Mouse (Mus musculus): ENCODE measurements around the gene Thoc3. TPM values are rescaled to one million over a fixed set of nuclear protein-coding genes. Genes with fewer than 3 reads are reported as not detected.

Gene Thoc3
- polyA plus RNA-seq, 1 experiment from 2014 or later: 140 TPM

GRCm38 (mm10) chr13:54436666-54437065 is 32.0 kb downstream of the Thoc3 start:
- Histone ChIP-seq H3K4me2 (ENCODE audit: low read length) (no peak overlapping the region), H3K9me3 (ENCODE audit: control insufficient read depth, low read length) (no peaks in the 10 kb centered on the region), H3K27ac (ENCODE audit: low read depth) (no peak overlapping the region), H3K27me3 (replicated peaks; ENCODE audit: control insufficient read depth, insufficient read depth, low read length) (no peaks in the 10 kb centered on the region), H3K4me3 (ENCODE audit: low read depth, low read length) (no peak overlapping the region), H3K36me3 (ENCODE audit: control insufficient read depth, insufficient read depth, low read length) (no peaks in the 10 kb centered on the region), H3K9ac (ENCODE audit: low read length) (no peak overlapping the region), H3K4me1 (replicated peaks; ENCODE audit: control insufficient read depth, insufficient read depth, low read length) (0 out of 2 replicates have a peak, but pooled peaks cover 4% of the 10 kb centered on the region)
- DNase-seq (ENCODE audit: low spot score) (no peak), ATAC-seq (replicated peaks; ENCODE audit: low FRiP score, low TSS enrichment, low read depth) (no peak)
- WGBS: 57% methylated on average over 5 of the region's 5 CpGs

- H3K27me3 ChIP-seq (replicated peaks; ENCODE audit: control insufficient read depth, insufficient read depth, low read length): no peaks in the 10 kb centered on the region
- peaks cover 4% of the 10 kb centered on the region; the same call in 1 of the 2 replicates for H3K4me1 ChIP-seq (replicated peaks; ENCODE audit: control insufficient read depth, insufficient read depth, low read length)
- ATAC-seq (replicated peaks; ENCODE audit: low FRiP score, low TSS enrichment, low read depth) (no peak), DNase-seq (ENCODE audit: low spot score) (no peak)
- no peaks in the 10 kb centered on the region for H3K9me3 ChIP-seq (ENCODE audit: control insufficient read depth, low read length)
- no peaks in the 10 kb centered on the region for H3K36me3 ChIP-seq (ENCODE audit: control insufficient read depth, insufficient read depth, low read length)
- H3K27ac ChIP-seq (ENCODE audit: low read depth): no peak overlapping the region
- no peak overlapping the region for H3K4me3 ChIP-seq (ENCODE audit: low read depth, low read length)
- H3K9ac ChIP-seq (ENCODE audit: low read length): no peak overlapping the region
- WGBS: 87% methylated on average over 9 of the region's 9 CpGs
- H3K4me2 ChIP-seq (ENCODE audit: low read length): no peak overlapping the region
Observed at GRCm38 (mm10) chr13:54431161-54431560, 37.5 kb downstream of the Thoc3 start.

- no peak for DNase-seq (ENCODE audit: low spot score)
- no peak overlapping the region for H3K27ac ChIP-seq (ENCODE audit: low read depth)
- no peaks in the 10 kb centered on the region for H3K36me3 ChIP-seq (ENCODE audit: control insufficient read depth, insufficient read depth, low read length)
- H3K4me2 ChIP-seq (ENCODE audit: low read length): no peak overlapping the region
- no peaks in the 10 kb centered on the region for H3K27me3 ChIP-seq (replicated peaks; ENCODE audit: control insufficient read depth, insufficient read depth, low read length)
- H3K4me1 ChIP-seq (replicated peaks; ENCODE audit: control insufficient read depth, insufficient read depth, low read length): peaks cover 8% of the 10 kb centered on the region; the same call in 1 of the 2 replicates
- ATAC-seq (replicated peaks; ENCODE audit: low FRiP score, low TSS enrichment, low read depth): no peak
- H3K9me3 ChIP-seq (ENCODE audit: control insufficient read depth, low read length): no peaks in the 10 kb centered on the region
- no peak overlapping the region for H3K4me3 ChIP-seq (ENCODE audit: low read depth, low read length)
- 48% methylated on average over 2 of the region's 2 CpGs for WGBS
- H3K9ac ChIP-seq (ENCODE audit: low read length): no peak overlapping the region
Observed at GRCm38 (mm10) chr13:54430051-54430450, 38.6 kb downstream of the Thoc3 start.

GRCm38 (mm10) chr13:54428771-54429170 is 39.9 kb downstream of the Thoc3 start:
- H3K36me3 ChIP-seq (ENCODE audit: control insufficient read depth, insufficient read depth, low read length): no peaks in the 10 kb centered on the region
- no peak for DNase-seq (ENCODE audit: low spot score)
- 80% methylated on average over 3 of the region's 3 CpGs for WGBS
- no peak overlapping the region for H3K4me2 ChIP-seq (ENCODE audit: low read length)
- H3K9ac ChIP-seq (ENCODE audit: low read length): no peak overlapping the region
- H3K4me3 ChIP-seq (ENCODE audit: low read depth, low read length): no peak overlapping the region
- ATAC-seq (replicated peaks; ENCODE audit: low FRiP score, low TSS enrichment, low read depth): no peak
- no peaks in the 10 kb centered on the region for H3K27me3 ChIP-seq (replicated peaks; ENCODE audit: control insufficient read depth, insufficient read depth, low read length)
- H3K9me3 ChIP-seq (ENCODE audit: control insufficient read depth, low read length): 0 out of 2 replicates have a peak, but pooled peaks cover under 1% of the 10 kb centered on the region
- no peak overlapping the region for H3K27ac ChIP-seq (ENCODE audit: low read depth)
- H3K4me1 ChIP-seq (replicated peaks; ENCODE audit: control insufficient read depth, insufficient read depth, low read length): peaks cover 15% of the 10 kb centered on the region; the same call in 1 of the 2 replicates

DNA sequence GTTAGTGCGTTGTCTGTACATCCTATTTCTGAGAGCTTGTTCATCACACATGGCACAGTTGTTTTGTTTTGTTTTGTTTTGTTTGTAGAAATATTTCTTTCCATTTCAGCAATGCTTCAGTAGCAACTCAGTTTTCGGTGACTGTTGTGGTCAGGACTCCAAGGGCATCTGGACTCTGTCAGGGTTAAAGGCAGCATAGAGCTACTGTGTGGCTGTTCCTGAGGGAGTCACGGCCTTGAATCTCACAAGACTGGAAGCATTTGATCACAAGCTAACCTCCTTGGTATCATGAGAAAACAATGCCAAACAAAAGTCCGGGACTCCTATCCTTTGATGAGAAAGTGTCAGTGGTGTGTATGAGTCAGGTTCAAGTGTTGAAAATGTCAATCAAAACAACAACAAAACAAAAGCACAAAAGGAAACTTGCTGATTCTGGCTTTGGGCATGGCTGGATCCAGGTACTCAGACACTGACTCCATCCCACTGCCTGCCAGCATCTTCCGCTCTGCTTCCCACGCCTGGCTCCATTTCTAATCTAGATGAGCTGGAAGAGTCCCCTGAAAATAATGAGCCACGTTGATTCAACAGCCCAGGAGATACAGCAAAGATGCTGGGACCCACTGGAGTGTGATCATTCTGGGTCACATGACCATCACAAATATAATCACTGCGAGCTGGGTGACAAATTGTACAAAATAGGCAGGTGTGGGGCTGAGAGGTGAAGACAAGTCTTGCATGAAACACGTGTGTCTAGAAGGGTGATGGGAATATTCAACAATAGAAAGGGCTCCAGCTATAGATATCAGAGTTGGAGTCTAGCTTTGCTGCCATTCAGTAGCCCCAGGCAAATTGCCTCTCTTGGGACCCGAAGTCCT is 41.6 kb downstream of the Thoc3 start:
- Histone ChIP-seq H3K27me3 (replicated peaks; ENCODE audit: control insufficient read depth, insufficient read depth, low read length) (no peaks in the 10 kb centered on the region), H3K9ac (ENCODE audit: low read length) (no peak overlapping the region), H3K4me3 (ENCODE audit: low read depth, low read length) (no peak overlapping the region), H3K4me2 (ENCODE audit: low read length) (no peak overlapping the region), H3K4me1 (replicated peaks; ENCODE audit: control insufficient read depth, insufficient read depth, low read length) (peaks cover 15% of the 10 kb centered on the region; the same call in 1 of the 2 replicates), H3K36me3 (ENCODE audit: control insufficient read depth, insufficient read depth, low read length) (no peaks in the 10 kb centered on the region), H3K9me3 (ENCODE audit: control insufficient read depth, low read length) (peaks cover 4% of the 10 kb centered on the region; the same call in 1 of the 2 replicates), H3K27ac (ENCODE audit: low read depth) (no peak overlapping the region)
- ATAC-seq (replicated peaks; ENCODE audit: low FRiP score, low TSS enrichment, low read depth) (no peak), DNase-seq (ENCODE audit: low spot score) (no peak)
- 66% methylated on average over 10 of the region's 10 CpGs for WGBS

GRCm38 (mm10) chr13:54425269-54425668 is 43.4 kb downstream of the Thoc3 start:
- no peak overlapping the region for H3K9ac ChIP-seq (ENCODE audit: low read length)
- peaks cover 4% of the 10 kb centered on the region; the same call in 1 of the 2 replicates for H3K9me3 ChIP-seq (ENCODE audit: control insufficient read depth, low read length)
- WGBS: 18% methylated on average over 2 of the region's 2 CpGs
- H3K4me2 ChIP-seq (ENCODE audit: low read length): 0 out of 2 replicates have a peak overlapping the region, but pooled peaks have one; percentile 5
- H3K27ac ChIP-seq (ENCODE audit: low read depth): peak overlapping the region; percentile 64
- DNase-seq (ENCODE audit: low spot score): peak; percentile 72
- H3K4me3 ChIP-seq (ENCODE audit: low read depth, low read length): no peak overlapping the region
- peaks cover 15% of the 10 kb centered on the region; the same call in 1 of the 2 replicates for H3K4me1 ChIP-seq (replicated peaks; ENCODE audit: control insufficient read depth, insufficient read depth, low read length)
- peak; percentile 99 for ATAC-seq (replicated peaks; ENCODE audit: low FRiP score, low TSS enrichment, low read depth)
- no peaks in the 10 kb centered on the region for H3K36me3 ChIP-seq (ENCODE audit: control insufficient read depth, insufficient read depth, low read length)
- no peaks in the 10 kb centered on the region for H3K27me3 ChIP-seq (replicated peaks; ENCODE audit: control insufficient read depth, insufficient read depth, low read length)

DNA sequence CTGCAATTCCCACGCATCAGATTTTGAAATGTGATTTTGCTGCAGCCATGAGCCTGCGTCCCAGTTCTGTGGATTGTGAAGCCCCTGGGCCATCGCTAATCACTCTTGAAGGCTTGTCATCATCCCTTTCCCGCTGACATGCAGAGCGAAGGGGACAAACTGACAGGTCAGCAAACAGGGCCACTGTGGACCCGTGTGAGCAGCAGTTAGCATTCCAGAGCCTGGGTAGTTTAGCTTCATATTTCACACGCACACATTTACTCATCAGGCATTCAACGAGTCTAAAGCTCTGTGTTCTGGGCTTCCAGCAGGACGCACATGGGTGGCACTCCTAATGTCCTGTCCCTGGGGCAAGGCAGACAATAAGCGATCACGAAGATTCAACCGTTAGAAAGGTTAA is 48.4 kb downstream of the Thoc3 start:
- no peak overlapping the region for H3K4me3 ChIP-seq (ENCODE audit: low read depth, low read length)
- no peak overlapping the region for H3K9ac ChIP-seq (ENCODE audit: low read length)
- ATAC-seq (replicated peaks; ENCODE audit: low FRiP score, low TSS enrichment, low read depth) (no peak), DNase-seq (ENCODE audit: low spot score) (no peak)
- no peak overlapping the region for H3K4me2 ChIP-seq (ENCODE audit: low read length)
- peaks cover 7% of the 10 kb centered on the region; the same call in 1 of the 2 replicates for H3K4me1 ChIP-seq (replicated peaks; ENCODE audit: control insufficient read depth, insufficient read depth, low read length)
- H3K9me3 ChIP-seq (ENCODE audit: control insufficient read depth, low read length): peaks cover 4% of the 10 kb centered on the region; the same call in 1 of the 2 replicates
- no peaks in the 10 kb centered on the region for H3K27me3 ChIP-seq (replicated peaks; ENCODE audit: control insufficient read depth, insufficient read depth, low read length)
- WGBS: 82% methylated on average over 12 of the region's 12 CpGs
- no peaks in the 10 kb centered on the region for H3K36me3 ChIP-seq (ENCODE audit: control insufficient read depth, insufficient read depth, low read length)
- no peak overlapping the region for H3K27ac ChIP-seq (ENCODE audit: low read depth)

DNA sequence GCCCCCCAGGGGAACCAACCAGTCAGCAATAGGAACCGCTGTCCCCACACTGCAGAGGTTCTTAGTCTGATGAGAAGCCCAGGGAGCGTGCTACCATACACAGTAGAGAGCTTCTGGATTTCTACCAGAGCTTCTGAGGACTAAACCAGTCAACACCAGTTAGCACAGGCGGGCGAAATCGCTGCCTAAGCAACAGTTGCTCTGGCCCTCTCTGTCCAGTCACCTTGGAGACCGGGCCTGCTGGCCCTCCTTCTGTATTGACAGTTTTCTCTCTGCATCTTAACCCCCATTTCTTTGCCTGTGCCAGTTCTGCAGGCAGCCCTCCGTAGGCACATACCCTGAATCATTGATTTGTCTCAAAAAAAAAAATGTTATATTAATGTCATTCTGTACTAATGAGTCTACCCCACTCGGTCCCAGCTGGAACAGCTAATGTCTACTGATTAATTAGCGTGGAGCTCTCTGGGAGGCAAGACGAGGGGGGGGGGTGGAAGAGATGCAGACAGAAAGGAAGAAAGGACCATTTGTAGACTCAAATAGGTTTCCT is 49.8 kb downstream of the Thoc3 start:
- 65% methylated on average over 10 of the region's 10 CpGs for WGBS
- DNase-seq (ENCODE audit: low spot score): no peak

More for the DNA sequence above, 49.8 kb downstream of the Thoc3 start:
- H3K9me3 ChIP-seq (ENCODE audit: control insufficient read depth, low read length): peaks cover 4% of the 10 kb centered on the region; the same call in 1 of the 2 replicates
- no peak overlapping the region for H3K27ac ChIP-seq (ENCODE audit: low read depth)
- H3K9ac ChIP-seq (ENCODE audit: low read length): no peak overlapping the region
- H3K4me1 ChIP-seq (replicated peaks; ENCODE audit: control insufficient read depth, insufficient read depth, low read length): no peaks in the 10 kb centered on the region
- H3K4me2 ChIP-seq (ENCODE audit: low read length): no peak overlapping the region
- no peaks in the 10 kb centered on the region for H3K27me3 ChIP-seq (replicated peaks; ENCODE audit: control insufficient read depth, insufficient read depth, low read length)
- H3K36me3 ChIP-seq (ENCODE audit: control insufficient read depth, insufficient read depth, low read length): no peaks in the 10 kb centered on the region
- H3K4me3 ChIP-seq (ENCODE audit: low read depth, low read length): no peak overlapping the region
- ATAC-seq (replicated peaks; ENCODE audit: low FRiP score, low TSS enrichment, low read depth): no peak
